Mouse (Mus musculus) ES-Bruce4 (cell line): Measurements from ENCODE around the gene Arid1b.

Source experiments
- CTCF ChIP-seq: IDR thresholded peaks from one replicate; pipeline ENCODE4 v1.8.1; 2011; ENCODE audit warnings: low read depth, low read length
- EP300 ChIP-seq: IDR thresholded peaks from 2 replicates; pipeline ENCODE4 v1.6.1; 2011; ENCODE audit warnings: low read depth, low read length; ENCODE audit not compliant: insufficient read depth
- POLR2A ChIP-seq: IDR thresholded peaks from one replicate; pipeline ENCODE4 v1.8.1; 2011; ENCODE audit warnings: low read length; ENCODE audit not compliant: insufficient read depth

DNA sequence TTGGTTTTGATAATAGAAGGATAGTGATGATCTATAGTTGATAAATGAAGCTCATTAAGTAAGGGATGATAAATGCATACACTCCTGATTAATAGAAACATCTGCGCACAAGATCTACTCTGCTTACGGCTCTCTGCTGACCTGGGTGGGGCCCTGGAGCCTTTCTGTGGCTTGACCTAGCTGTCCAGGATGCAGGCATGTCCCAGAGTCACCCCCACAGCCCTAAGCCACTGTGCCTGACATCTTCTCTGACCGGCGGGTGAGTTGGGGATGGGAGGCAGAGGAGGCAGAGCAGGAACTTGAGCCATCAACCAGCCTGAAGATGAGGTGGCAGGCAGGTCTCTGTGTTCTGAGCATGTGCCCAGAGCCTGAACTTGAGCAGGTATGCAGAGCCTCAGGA, 136.0 kb downstream of the Arid1b start:
- no peak for TF ChIP-seq POLR2A
- TF ChIP-seq CTCF: no peak
- TF ChIP-seq EP300: no peak
